Mouse (Mus musculus) C2C12 (cell line): ENCODE measurements around the gene Gm3676. TPM values are rescaled to one million over a fixed set of nuclear protein-coding genes. Genes with fewer than 3 reads are reported as not detected.
"Not testable (repeated sequence)": the region's sequence is repeated elsewhere in the genome, so short reads cannot be mapped to it uniquely, and the experiment has no call there.

ENCODE experiments used
- H3K27me3 ChIP-seq: one replicate; pipeline ENCODE4 v1.6.1; 2011; ENCODE audit not compliant: control insufficient read depth, insufficient read depth, insufficient read length
- H3K36me3 ChIP-seq: one replicate; pipeline ENCODE4 v1.6.1; 2011; ENCODE audit not compliant: control insufficient read depth, insufficient read depth
- H3K4me3 ChIP-seq: one replicate; pipeline ENCODE4 v1.5.1; 2011; ENCODE audit warnings: mild to moderate bottlenecking, control low read depth; ENCODE audit not compliant: poor library complexity, insufficient read depth, severe bottlenecking
- H3K79me2 ChIP-seq: one replicate; pipeline ENCODE4 v1.6.1; 2011; ENCODE audit not compliant: control insufficient read depth, insufficient read depth
- H3K79me3 ChIP-seq: one replicate; pipeline ENCODE4 v1.6.1; 2011; ENCODE audit warnings: low read depth, control low read depth
- H3ac ChIP-seq: one replicate; pipeline ENCODE3; 2011; ENCODE audit warnings: low read depth; ENCODE audit not compliant: control insufficient read depth, insufficient read length
- long read RNA-seq, 2 experiments: library from polyadenylated mRNA; unstranded; transcript quantifications; one replicate each; pipeline ENCODE4 v2.0.0; 2019 to 2020
- polyA plus RNA-seq: library from polyadenylated mRNA; unstranded; fragments of >200 nt; fragmentation: generic; extraction: Trizol; gene quantifications from one replicate; pipeline ENCODE4 v1.2.1, GENCODE M21; 2012; ENCODE audit warnings: missing spikeins

Gene Gm3676
- polyA plus RNA-seq = not detected
- long read RNA-seq, experiment 1 = 0 reads
- long read RNA-seq, experiment 2 = 0 reads

DNA sequence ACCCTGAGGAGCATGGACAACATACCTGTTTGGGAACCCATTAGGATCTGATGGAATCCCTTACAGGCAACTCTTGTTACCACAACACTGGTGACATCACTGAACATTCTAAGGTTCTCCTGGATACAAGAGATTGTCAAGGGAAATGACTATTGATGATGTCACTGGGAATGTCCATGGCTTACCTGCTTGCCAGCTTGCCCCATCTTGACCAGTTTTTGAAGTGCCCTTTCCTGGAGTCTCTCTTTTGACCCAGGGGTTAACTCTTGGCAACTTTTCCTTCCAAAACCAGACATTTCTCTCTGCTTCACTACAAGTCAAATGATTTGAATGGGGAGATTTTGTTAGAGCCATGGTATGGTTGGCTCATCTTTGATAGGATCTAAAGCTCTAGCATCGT, at the start of gene Gm3676:
Gene Gm3676, minus strand, starts transcription at position 101 of the 400 bp plus-strand sequence.
- H3K36me3 ChIP-seq, H3K4me3 ChIP-seq, H3K79me3 ChIP-seq, H3K27me3 ChIP-seq, H3K79me2 ChIP-seq, H3ac ChIP-seq: not testable (repeated sequence)

DNA sequence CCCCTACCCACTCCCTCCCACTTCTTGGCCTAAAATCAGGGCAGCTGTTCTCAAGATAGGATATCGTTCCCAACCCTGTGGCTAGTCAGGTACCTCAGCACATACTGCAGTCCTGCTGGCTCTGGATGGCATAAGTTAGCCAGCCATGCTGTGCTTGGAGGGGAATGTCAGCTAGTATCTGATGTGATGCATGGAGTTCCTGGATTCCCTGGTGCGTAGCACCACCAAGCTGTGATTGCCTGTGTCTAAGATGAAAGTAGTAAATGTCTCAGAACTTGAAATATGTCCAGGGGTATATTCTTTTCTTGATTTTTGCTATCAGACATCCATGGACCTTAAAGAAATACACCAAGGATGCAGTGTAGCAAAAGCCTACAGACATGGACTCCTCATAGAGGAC, 1.9 kb upstream of the Gm3676 start:
- not testable (repeated sequence) for H3K79me2 ChIP-seq, H3K36me3 ChIP-seq, H3K79me3 ChIP-seq, H3ac ChIP-seq, H3K4me3 ChIP-seq, H3K27me3 ChIP-seq

DNA sequence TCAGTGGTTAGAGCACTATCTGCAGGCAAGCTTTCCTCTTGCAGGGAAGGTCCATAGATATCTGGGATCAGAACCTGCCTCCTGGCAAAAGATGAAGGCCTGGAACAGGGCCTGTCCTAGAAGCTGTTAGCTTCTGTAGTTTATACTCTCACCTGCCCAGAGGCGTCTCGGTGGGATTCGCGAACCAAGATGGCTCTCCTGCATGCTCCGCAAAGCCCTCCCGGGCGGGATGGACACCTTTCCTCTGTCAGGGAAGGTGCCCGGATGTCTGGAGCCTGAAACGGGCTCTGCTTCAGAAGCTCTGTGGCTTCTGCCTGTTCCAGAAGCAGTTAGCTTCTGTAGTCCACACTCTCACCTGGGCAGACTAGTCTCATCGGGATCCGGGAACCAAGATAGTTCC, 16.1 kb downstream of the Gm3676 start:
- H3K27me3 ChIP-seq, H3K79me2 ChIP-seq, H3K36me3 ChIP-seq, H3K4me3 ChIP-seq, H3K79me3 ChIP-seq, H3ac ChIP-seq: not testable (repeated sequence)

GRCm38 (mm10) chr14:41624512-41624911, 21.8 kb downstream of the Gm3676 start, which contains the start of gene Gm3072:
TSS of gene Gm3072 (minus strand) at chr14:41624612.
- not testable (repeated sequence) for H3ac ChIP-seq, H3K4me3 ChIP-seq, H3K27me3 ChIP-seq, H3K36me3 ChIP-seq, H3K79me3 ChIP-seq, H3K79me2 ChIP-seq

GRCm38 (mm10) chr14:41622535-41622934, 23.8 kb downstream of the Gm3676 start:
- H3K36me3 ChIP-seq, H3K79me3 ChIP-seq, H3K79me2 ChIP-seq, H3ac ChIP-seq, H3K27me3 ChIP-seq, H3K4me3 ChIP-seq: not testable (repeated sequence)

- not testable (repeated sequence) for H3K79me3 ChIP-seq, H3K4me3 ChIP-seq, H3K27me3 ChIP-seq, H3K79me2 ChIP-seq, H3ac ChIP-seq, H3K36me3 ChIP-seq
Measured at GRCm38 (mm10) chr14:41610690-41611089, 35.6 kb downstream of the Gm3676 start.

DNA sequence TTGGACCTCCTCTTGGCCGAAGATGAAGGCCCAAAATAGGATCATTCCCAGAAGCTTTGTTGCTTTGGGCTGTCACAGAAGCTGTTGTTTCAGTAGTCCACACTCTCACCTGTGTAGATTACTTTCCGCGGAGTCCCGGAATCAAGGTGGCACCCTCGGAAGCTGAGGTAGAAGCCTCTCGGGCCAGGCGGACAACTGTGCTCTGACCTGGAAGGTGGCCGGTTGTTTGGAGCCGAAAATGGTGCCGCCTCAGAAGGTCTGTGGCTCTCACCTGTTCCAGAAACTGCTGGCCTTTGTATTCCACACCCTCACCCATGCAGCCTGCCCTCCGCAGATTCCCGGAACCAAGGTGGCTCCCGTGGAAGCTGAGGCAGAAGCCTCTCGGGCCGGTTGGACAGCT, 45.4 kb downstream of the Gm3676 start:
- H3ac ChIP-seq, H3K27me3 ChIP-seq, H3K36me3 ChIP-seq, H3K79me3 ChIP-seq, H3K79me2 ChIP-seq, H3K4me3 ChIP-seq: not testable (repeated sequence)

Other genes starting within 250 kb of the Gm3676 start
- gene Gm6482, start 238.2 kb downstream of the Gm3676 start, polyA plus RNA-seq = not detected
- not detected for gene Gm7954, start 193.0 kb downstream of the Gm3676 start, polyA plus RNA-seq
- not detected for gene Gm3486, start 157.0 kb downstream of the Gm3676 start, polyA plus RNA-seq
- gene Gm7970, start 90.9 kb downstream of the Gm3676 start, polyA plus RNA-seq = not detected
- not detected for gene 1700049E17Rik2, start 73.3 kb downstream of the Gm3676 start, polyA plus RNA-seq
- not detected for gene Gm3072, start 21.9 kb downstream of the Gm3676 start, polyA plus RNA-seq
- gene Gm8068, start 55.4 kb upstream of the Gm3676 start, polyA plus RNA-seq = not detected
- not detected for gene Gm7929, start 104.1 kb upstream of the Gm3676 start, polyA plus RNA-seq
- not detected for gene Gm47189, start 126.0 kb upstream of the Gm3676 start, polyA plus RNA-seq